Mouse (Mus musculus) layer of hippocampus, adult 9-10 months (tissue): ENCODE data around the gene Prr13.
A peak's percentile ranks its signal among the peaks of the same experiment; 100 is the strongest.

ENCODE experiments used
- DNase-seq: peaks from one replicate; pipeline ENCODE4 v3.0.0; 2022; ENCODE audit warnings: low spot score

Prr13 gene

GRCm38 (mm10) chr15:102458904-102459317 is at the start of gene Prr13:
Gene Prr13 (plus strand): TSS chr15:102459028.
- peak; percentile 97 for DNase-seq

GRCm38 (mm10) chr15:102409286-102409685 is 49.5 kb upstream of the Prr13 start:
- DNase-seq, result no peak

GRCm38 (mm10) chr15:102411077-102411476 is 47.8 kb upstream of the Prr13 start:
- DNase-seq, result no peak

- no peak for DNase-seq
These were observed 45.1 kb upstream of the Prr13 start for GRCm38 (mm10) chr15:102413687-102414086.

GRCm38 (mm10) chr15:102417524-102417923 is 41.3 kb upstream of the Prr13 start:
- no peak for DNase-seq

GRCm38 (mm10) chr15:102420986-102421385 is 37.8 kb upstream of the Prr13 start:
- no peak for DNase-seq

GRCm38 (mm10) chr15:102421437-102421836 is 37.4 kb upstream of the Prr13 start:
- DNase-seq, result no peak

GRCm38 (mm10) chr15:102423602-102424240 is 35.1 kb upstream of the Prr13 start:
- no peak for DNase-seq

- DNase-seq, result no peak
These were observed 34.2 kb upstream of the Prr13 start for GRCm38 (mm10) chr15:102424657-102425056.

- no peak for DNase-seq
These were observed 31.9 kb upstream of the Prr13 start for GRCm38 (mm10) chr15:102426963-102427362.

GRCm38 (mm10) chr15:102432046-102432445 is 26.8 kb upstream of the Prr13 start:
- no peak for DNase-seq

GRCm38 (mm10) chr15:102433173-102433572 is 25.7 kb upstream of the Prr13 start:
- DNase-seq, result no peak

- DNase-seq, result peak; percentile 90
These were observed 16.3 kb upstream of the Prr13 start for GRCm38 (mm10) chr15:102442490-102442889.

GRCm38 (mm10) chr15:102445146-102445545 is 13.7 kb upstream of the Prr13 start, which contains the start of gene Amhr2:
Gene Amhr2 (plus strand): TSS chr15:102445367.
- DNase-seq, result no peak

- DNase-seq, result no peak
These were observed 12.4 kb upstream of the Prr13 start for GRCm38 (mm10) chr15:102446448-102446847.

GRCm38 (mm10) chr15:102449366-102449765 is 9.5 kb upstream of the Prr13 start:
- no peak for DNase-seq

GRCm38 (mm10) chr15:102450928-102451327 is 7.9 kb upstream of the Prr13 start:
- no peak for DNase-seq

GRCm38 (mm10) chr15:102451666-102452430 is 7.0 kb upstream of the Prr13 start:
- DNase-seq, result no peak

GRCm38 (mm10) chr15:102455993-102456392 is 2.8 kb upstream of the Prr13 start:
- DNase-seq, result no peak

GRCm38 (mm10) chr15:102458050-102458736 is 635 bp upstream of the Prr13 start:
- no peak for DNase-seq

- DNase-seq, result no peak
These were observed 553 bp downstream of the Prr13 start for GRCm38 (mm10) chr15:102459381-102459780.

- no peak for DNase-seq
These were observed 1.0 kb downstream of the Prr13 start for GRCm38 (mm10) chr15:102459847-102460246.

GRCm38 (mm10) chr15:102460409-102460808 is 1.6 kb downstream of the Prr13 start:
- DNase-seq, result no peak
